In the genomic region with DNA sequence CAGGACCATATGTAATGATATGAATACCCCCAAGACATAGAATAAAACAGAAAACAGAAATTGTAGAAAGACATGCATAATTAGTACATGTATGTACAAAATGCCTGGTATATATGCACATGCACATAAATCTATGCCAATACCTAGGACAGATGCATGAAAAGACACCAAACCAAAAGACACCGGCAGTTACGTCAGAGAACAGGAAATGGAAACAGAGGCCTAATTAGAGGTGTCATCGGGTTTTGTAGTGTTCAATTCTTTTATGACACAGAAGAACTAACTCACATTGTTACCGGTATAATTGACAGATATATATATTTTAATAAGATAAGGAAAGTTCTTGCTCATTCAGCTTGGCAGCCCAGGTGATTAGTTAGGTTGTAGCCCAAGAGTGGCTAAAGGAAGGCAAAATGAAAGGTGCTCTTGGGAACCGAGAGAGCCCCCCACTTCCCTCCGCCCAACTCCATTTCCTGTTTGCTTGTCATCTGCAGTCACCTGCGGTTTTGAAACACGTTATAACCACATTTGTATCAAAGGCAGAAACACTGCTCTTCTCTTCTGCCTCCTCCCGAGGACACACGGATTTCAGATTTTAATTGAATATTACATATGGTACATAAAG, we compare ENCODE assay signal across 16 mouse cellular contexts. TPM values are rescaled to one million over a fixed set of nuclear protein-coding genes. Genes with fewer than 3 reads are reported as not detected.
A peak's percentile ranks its signal among the peaks of the same experiment; 100 is the strongest.
DNase-seq lines count a peak whose midpoint lies in the region; ATAC-seq and TF ChIP-seq lines count a peak whose summit lies in the region.
"Had no signal": no experiment of that assay in that cellular context is flagged by ENCODE, and none has a peak within 500 bp of the region (broad histone marks: within the 10 kb centered on the region; RNA-seq: fewer than 3 reads in every experiment).

No protein-coding gene starts in this region.

- no peak overlapping the region for H3K4me3 ChIP-seq in layer of hippocampus, adult 2 months
- H3K4me3 ChIP-seq: forebrain, embryonic 15.5 days; heart, embryonic 13.5 days; kidney, embryonic 15.5 days; limb, embryonic 10.5 days had no signal

- no peak for TF ChIP-seq CTCF in layer of hippocampus, adult 2 months (conservative IDR thresholded peaks at IDR 0.05)

- peak; percentile 34; the same call in 1 of the 2 replicates for ATAC-seq in megakaryocyte progenitor cell, adult 5-6 weeks (replicated peaks; ENCODE audit: poor library complexity)
- ATAC-seq: forebrain, embryonic 15.5 days; hindbrain, postnatal 0 days had no signal

- DNase-seq in B cell, adult 2 months = peak; percentile 73 to 77
- peak; percentile 62 to 81 for DNase-seq in CD8-positive naive resting alpha-beta T cell, adult 2 months (ENCODE audit: low read depth in 2 of 2, low spot score in 2 of 2)
- peak; percentile 83 for DNase-seq in thymus, postnatal 0 days (ENCODE audit: low spot score)
- no peak for DNase-seq in cerebellum, adult 9-10 months
- DNase-seq in layer of hippocampus, adult 2 months (ENCODE audit: low spot score in 2 of 2) = no peak
- DNase-seq in layer of hippocampus, postnatal 36 days = no peak
- DNase-seq: cerebellum, postnatal 36 days; gastrocnemius, postnatal 10 days had no signal

- no peak overlapping the region for H3K27ac ChIP-seq in layer of hippocampus, adult 2 months
- H3K27ac ChIP-seq: forebrain, embryonic 15.5 days; heart, embryonic 13.5 days; hindbrain, postnatal 0 days; kidney, embryonic 15.5 days; limb, embryonic 10.5 days; liver, embryonic 14.5 days; macrophage had no signal

RNA-seq across cellular contexts. Expression of a gene that starts 10.9 kb away (rescaled TPM):
- 50.1 and 53.5 TPM in 2 replicates for total RNA-seq in megakaryocyte progenitor cell, adult 5-6 weeks (2015)
- total RNA-seq in megakaryocyte progenitor cell, adult 5-6 weeks (2017) = 42.1 and 44.1 TPM in 2 replicates
- 96.3 and 112 TPM in 2 replicates for polyA plus RNA-seq in thymus, postnatal 0 days (2015; fragmentation: Nextera tagmentation; extraction: Ambion mirVana)
- 10 to 100 TPM; 50.4 to 51.9 TPM for total RNA-seq in layer of hippocampus, adult 2 months (2021)
- 10 to 100 TPM; 47.4 to 49.1 TPM for total RNA-seq in layer of hippocampus, postnatal 36 days (2021)

Comparison
In these comparisons a context has a peak if more than half of its experiments do, and no peak if none do; other contexts are left out.
1. DNase-seq: peak in B cell, adult 2 months (2 of 2), CD8-positive naive resting alpha-beta T cell, adult 2 months (2 of 2) and thymus, postnatal 0 days (single experiment); none in cerebellum, adult 9-10 months (single experiment), layer of hippocampus, adult 2 months (0 of 2) and layer of hippocampus, postnatal 36 days (0 of 2).